Mouse (Mus musculus) heart, embryonic 10.5 days (tissue): ENCODE results near the gene Trh. TPM values are rescaled to one million over a fixed set of nuclear protein-coding genes. Genes with fewer than 3 reads are reported as not detected.
A peak's percentile ranks its signal among the peaks of the same experiment; 100 is the strongest.

Experiments used
- DNase-seq: peaks from one replicate; pipeline ENCODE4 v3.0.0-alpha.2; 2017; ENCODE audit warnings: low spot score
- H3K27ac ChIP-seq: fragments of 300-500 bp; sonication (generic); 2 replicates; pipeline ENCODE4 v1.5.1; 2016; ENCODE audit warnings: mild to moderate bottlenecking
- H3K27me3 ChIP-seq: fragments of 300-500 bp; sonication (generic); 2 replicates; pipeline ENCODE4 v1.6.1; 2016; ENCODE audit warnings: mild to moderate bottlenecking; ENCODE audit not compliant: poor library complexity, insufficient read depth, severe bottlenecking
- H3K36me3 ChIP-seq: fragments of 300-500 bp; sonication (generic); 2 replicates; pipeline ENCODE4 v1.6.1; 2016; ENCODE audit warnings: mild to moderate bottlenecking, moderate library complexity
- H3K4me1 ChIP-seq: fragments of 300-500 bp; sonication (generic); 2 replicates; pipeline ENCODE4 v1.6.1; 2016; ENCODE audit warnings: mild to moderate bottlenecking
- H3K4me3 ChIP-seq: fragments of 300-500 bp; sonication (generic); 2 replicates; pipeline ENCODE4 v1.5.1; 2016; ENCODE audit warnings: mild to moderate bottlenecking, moderate library complexity
- H3K9me3 ChIP-seq: fragments of 300-500 bp; sonication (generic); 2 replicates; pipeline ENCODE4 v1.6.1; 2016; ENCODE audit warnings: mild to moderate bottlenecking, moderate library complexity
- WGBS: fragments of 180-500 bp; shearing (Covaris S2); methylation state at CpG from one replicate; pipeline ENCODE4 v1.1.7; 2016; 5-methylcytosine and 5-hydroxymethylcytosine counted together
- polyA plus RNA-seq: library from polyadenylated mRNA; unstranded; fragments of >200 nt; fragmentation: Nextera tagmentation; extraction: Ambion mirVana; gene quantifications from 2 replicates; pipeline ENCODE4 v1.2.1, GENCODE M21; 2016

Trh gene
- polyA plus RNA-seq, 1 experiment from 2014 or later: 0.83 TPM

DNA sequence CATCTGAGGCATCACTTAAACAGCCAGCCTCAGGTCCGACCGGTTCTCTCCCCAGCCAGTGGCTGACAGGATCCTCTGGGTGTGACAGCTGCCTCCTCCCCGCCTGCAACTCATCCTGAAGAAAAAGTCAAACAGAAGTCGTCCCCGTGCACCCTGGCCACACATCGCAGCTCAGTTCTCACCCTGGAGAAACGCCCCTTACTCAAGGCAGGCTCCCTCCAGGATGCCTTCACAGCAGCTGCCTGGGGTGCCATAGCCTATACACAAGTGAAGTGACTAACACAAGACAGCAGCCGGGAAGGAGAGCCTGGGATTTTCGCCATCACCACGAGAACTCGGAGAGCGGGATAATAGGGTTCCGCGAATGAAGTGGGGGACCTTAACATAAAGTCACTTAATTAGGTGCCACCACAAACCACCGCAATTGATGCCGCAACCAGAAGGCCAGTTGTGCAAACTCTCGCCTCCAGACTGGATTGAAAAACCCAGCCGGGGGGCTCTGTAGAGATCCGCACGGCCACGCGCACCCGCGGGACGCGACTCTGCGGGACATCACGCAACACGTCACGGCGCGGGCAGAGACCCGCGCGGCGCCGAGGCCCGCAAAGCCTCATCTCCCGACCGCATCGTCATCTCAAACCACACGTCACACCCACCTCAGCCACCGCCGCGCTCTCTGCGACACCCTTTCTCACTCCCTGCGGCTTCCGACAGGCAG is 30.2 kb downstream of the Trh start:
- no peak for DNase-seq
- under 1% methylated on average over 48 of the region's 48 CpGs for WGBS

DNA sequence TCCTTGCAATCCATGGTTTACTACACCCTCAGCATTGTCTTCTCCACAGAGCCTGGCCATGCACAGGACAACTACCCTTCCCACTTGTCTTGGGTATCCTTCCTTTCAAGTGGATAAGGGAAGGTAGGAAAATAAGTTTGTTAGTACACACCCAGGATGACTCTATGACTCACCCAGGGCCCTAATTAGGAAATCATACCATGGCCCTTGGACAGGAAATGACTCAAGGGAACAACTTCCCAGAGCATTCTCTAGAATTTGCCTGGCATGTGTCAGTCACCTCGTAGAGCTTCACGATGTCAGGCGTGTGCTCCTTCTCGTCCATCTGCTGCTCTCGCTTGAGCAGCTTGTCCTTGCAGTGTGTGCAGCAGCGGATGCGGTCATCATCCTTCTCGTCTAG is 45.0 kb downstream of the Trh start:
- H3K9me3 ChIP-seq: no peaks in the 10 kb centered on the region
- H3K4me3 ChIP-seq: no peak overlapping the region
- WGBS: 77% methylated on average over 8 of the region's 8 CpGs
- DNase-seq: no peak
- H3K27me3 ChIP-seq: no peaks in the 10 kb centered on the region
- no peaks in the 10 kb centered on the region for H3K4me1 ChIP-seq
- peaks cover 81% of the 10 kb centered on the region for H3K36me3 ChIP-seq
- no peak overlapping the region for H3K27ac ChIP-seq

More for the DNA sequence above, 30.2 kb downstream of the Trh start:
- no peaks in the 10 kb centered on the region for H3K9me3 ChIP-seq
- H3K4me1 ChIP-seq: peaks cover 10% of the 10 kb centered on the region
- peaks cover 10% of the 10 kb centered on the region for H3K36me3 ChIP-seq
- H3K27ac ChIP-seq: peak overlapping the region; percentile 94
- H3K27me3 ChIP-seq: no peaks in the 10 kb centered on the region
- H3K4me3 ChIP-seq: peak overlapping the region; percentile 96

Other genes with a start within 250 kb of the Trh start
- 15.0 and 15.6 TPM in 2 replicates for gene Nr2c2, start 153.3 kb downstream of the Trh start, polyA plus RNA-seq
- gene Mrps25, start 60.6 kb downstream of the Trh start, polyA plus RNA-seq: 86.0 and 95.1 TPM in 2 replicates
- 18.7 and 19.1 TPM in 2 replicates for gene Rbsn, start 29.7 kb downstream of the Trh start, polyA plus RNA-seq